Mouse (Mus musculus) spleen, adult 10 weeks (tissue): ENCODE data around the gene Zbtb48. TPM values are rescaled to one million over a fixed set of nuclear protein-coding genes. Genes with fewer than 3 reads are reported as not detected.

ENCODE experiments used
- polyA plus RNA-seq: library from polyadenylated mRNA; stranded (reverse); fragments of 350-450 nt; fragmentation: Illumina TruSeq; extraction: RNeasy Lipid Tissue Mini Kit (QIAGEN cat#74804); gene quantifications from one replicate; pipeline ENCODE4 v1.2.3, GENCODE M21; 2015; ENCODE audit warnings: low replicate concordance; ENCODE audit not compliant: insufficient read depth

Gene Zbtb48
- polyA plus RNA-seq: 9.2 TPM

DNA sequence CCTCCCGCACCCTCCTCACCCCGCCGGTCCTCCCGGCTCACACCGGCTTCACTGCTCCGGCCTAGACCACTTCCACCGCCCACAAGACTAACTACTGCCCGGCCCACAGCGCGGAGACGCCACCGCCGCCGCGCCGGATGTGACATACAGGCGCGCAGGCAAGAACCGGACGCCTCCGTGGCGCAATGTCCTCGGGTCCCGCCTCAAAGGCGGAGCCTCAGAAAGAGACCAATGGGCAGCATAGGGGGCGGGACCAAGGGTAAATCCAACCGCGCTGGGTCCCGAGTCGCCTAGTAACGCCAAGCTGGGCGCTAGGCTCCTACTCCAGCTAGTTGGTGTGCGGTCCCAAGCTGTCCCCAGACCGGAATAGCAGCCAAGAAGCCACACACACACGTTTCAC, at the start of gene Zbtb48:
Zbtb48 (minus strand) TSS at position 148 of the 400 bp plus-strand sequence.

DNA sequence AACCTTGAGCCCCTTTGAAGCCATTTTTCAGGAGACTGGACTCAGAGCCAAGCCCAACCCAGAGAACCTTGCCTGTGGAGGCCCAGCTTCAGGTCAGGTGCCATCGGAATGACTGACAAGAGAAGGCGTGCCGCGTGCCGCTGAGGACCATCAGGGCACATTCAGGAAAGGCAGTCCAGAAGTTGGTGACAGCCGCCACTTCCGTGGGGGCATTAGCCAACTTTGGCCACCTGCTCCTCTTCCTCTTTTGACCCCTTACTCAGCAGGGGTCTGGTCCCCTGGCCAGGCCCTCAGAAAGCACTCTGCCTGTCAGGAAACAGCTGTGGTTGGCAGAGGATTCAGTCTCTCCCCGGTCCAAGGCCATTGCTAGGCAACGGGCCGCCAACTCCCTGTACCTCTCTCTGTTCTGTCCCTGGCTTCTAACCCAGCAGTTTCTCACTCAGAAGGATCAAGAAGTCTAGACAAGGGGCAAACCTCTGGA, 44.7 kb upstream of the Zbtb48 start, which contains the start of gene Plekhg5:
Plekhg5 (plus strand) TSS at position 378 of the 481 bp plus-strand sequence.

GRCm38 (mm10) chr4:152038985-152039830, 11.7 kb upstream of the Zbtb48 start, which contains the start of gene Nol9:
TSS of gene Nol9 (plus strand) at chr4:152039321.

DNA sequence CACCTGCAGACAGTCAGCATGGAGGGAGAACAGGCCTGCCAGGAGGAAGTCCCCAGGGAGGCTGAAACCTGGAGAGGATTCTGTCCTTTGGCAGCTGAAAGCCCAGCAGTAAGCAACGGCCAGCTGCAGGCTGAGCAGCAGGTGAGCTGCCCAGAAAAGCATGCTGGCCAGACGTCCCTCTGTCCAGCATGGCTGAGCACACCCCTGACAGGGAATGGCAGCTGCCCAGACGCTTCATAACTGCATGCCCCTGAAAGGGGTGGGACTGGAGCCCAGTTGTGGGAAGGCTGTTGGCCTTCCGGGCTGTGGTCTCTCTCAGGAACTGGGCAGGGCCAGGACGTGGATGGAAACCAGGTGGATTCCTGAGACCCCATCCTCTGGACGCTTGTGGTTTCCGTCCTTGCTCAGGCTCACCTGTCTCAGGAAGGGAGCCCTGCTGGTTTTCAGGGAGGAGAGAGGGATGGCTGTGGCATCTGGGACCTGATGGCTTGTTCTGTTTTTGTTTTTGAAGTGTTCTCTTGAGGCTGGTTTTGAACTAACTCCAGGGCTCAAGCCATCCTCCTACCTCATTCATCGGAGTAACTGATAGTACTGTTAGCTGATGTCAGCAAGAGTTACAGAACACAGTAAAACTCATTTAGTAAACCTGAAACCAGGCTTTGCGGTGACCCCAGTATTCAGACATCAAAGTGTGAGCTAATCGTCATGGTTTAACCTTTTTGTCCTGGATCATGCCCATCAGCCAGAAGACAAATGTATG, 10.9 kb upstream of the Zbtb48 start, which contains the start of gene Tas1r1:
Tas1r1 (minus strand) TSS at position 344 of the 760 bp plus-strand sequence.

DNA sequence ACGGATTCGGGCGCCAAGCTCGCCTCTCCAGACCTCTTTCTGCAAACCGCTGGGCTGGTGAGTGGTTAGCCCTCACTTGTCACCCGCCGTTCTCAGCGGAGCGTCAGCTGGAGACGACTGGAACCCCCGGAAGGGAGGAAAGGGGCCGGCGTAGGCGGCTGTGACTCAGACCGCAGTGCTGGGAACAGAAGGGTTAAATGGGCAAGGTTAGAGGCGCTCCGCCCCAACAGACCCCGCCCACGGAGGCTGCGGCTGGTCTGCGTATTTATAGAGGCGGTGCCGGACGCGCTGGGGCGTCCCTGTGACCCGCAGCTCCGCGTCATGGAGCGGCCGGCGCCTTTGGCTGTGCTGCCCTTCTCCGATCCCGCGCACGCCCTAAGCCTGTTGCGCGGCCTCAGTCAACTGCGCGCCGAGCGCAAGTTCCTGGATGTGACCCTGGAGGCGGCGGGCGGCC, 18.8 kb downstream of the Zbtb48 start, which contains the start of gene Klhl21:
Klhl21 (plus strand) TSS at position 182 of the 454 bp plus-strand sequence.

DNA sequence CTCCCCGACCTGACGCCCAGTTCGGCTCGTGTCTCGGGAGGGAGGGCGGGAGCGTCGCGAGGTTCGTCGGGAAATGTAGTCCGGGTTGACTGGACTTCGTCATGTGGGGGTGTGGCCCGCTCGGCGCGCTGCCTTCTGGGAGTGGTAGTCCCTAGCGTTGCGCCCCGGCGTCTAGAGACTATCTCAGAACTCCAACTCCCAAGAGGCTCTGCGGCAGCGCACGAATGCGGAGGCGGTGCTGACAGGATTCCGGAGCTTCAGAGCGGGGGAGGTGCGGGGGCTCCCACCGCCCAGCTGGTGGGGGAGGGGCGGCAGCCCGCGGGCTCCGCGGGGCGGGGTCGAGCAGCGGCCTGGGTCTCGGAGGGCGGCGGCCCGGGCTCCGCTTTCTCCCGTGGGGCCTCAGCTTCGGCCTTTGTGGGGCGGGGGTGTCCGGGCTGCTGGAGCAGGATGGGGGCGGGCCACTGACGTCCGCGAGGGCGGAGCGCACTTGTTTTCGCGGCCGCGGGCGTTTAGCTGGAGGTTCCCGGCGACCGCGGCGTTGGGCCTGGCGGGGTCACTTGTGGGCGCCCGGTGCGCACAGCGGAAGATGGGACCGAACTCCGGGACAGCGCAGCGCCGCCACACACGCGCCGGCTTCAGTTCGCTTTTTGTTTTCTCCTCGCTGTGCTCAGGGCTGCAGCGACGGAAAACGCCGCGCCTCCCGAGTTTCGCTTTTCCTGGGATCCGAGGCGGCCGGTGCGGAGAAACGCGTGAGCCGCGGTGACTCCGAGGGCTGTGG, 31.1 kb downstream of the Zbtb48 start, which contains the start of gene Phf13:
Phf13 (minus strand) TSS at position 86 of the 778 bp plus-strand sequence.

DNA sequence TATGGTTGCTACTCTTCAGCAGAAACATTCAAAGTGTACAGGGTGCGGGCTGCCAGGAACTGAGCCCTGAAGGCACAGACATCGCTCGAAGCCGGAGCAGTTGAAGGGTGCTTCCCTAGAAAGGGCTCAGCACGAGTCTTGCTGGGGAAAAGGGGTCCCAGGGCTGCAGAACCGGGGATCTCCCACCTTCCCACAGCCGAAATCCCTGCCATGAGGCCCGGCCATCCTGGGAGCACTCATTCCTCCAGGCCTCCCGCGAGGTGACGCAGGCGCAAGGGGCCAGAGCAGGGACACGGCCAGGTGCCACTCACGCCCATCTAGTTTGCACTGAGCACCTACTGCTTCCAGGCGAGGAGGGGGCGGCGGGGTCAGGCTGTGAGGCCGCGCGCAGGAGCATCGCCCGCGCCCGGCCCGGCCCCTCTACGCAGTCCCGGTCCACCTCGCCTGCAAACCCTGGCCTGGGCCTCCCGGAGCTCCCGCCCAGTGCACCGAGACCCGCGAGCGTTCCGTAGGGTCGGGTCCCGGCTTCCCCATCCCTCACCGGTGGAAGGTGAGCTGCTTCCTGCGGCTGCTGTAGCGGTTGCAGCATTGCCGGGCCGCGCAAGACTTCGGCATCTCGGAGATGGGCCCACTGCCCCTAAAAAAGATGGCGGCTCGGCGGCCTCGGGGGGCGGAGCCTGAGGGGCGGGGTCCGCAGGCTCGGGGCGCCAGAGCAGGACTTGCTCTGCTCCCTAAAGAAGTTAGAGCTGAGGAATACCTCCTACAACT, 38.9 kb downstream of the Zbtb48 start, which contains the start of gene Thap3:
Thap3 (minus strand) TSS at position 656 of the 768 bp plus-strand sequence.

Other genes with a start within 250 kb of the Zbtb48 start
- 45.7 TPM for gene Camta1, start 165.8 kb downstream of the Zbtb48 start, polyA plus RNA-seq
- 55.6 TPM for gene Dnajc11, start 94.0 kb downstream of the Zbtb48 start, polyA plus RNA-seq
- gene Thap3, start 38.7 kb downstream of the Zbtb48 start, polyA plus RNA-seq: 7.9 TPM
- 6.4 TPM for gene Phf13, start 31.4 kb downstream of the Zbtb48 start, polyA plus RNA-seq
- 7.9 TPM for gene Klhl21, start 18.9 kb downstream of the Zbtb48 start, polyA plus RNA-seq
- gene Tas1r1, start 10.9 kb upstream of the Zbtb48 start, polyA plus RNA-seq: not detected
- 29.8 TPM for gene Nol9, start 11.7 kb upstream of the Zbtb48 start, polyA plus RNA-seq
- gene Plekhg5, start 44.8 kb upstream of the Zbtb48 start, polyA plus RNA-seq: 1.6 TPM
- 5.4 TPM for gene Tnfrsf25, start 88.3 kb upstream of the Zbtb48 start, polyA plus RNA-seq
- 0.79 TPM for gene Espn, start 124.7 kb upstream of the Zbtb48 start, polyA plus RNA-seq
- 0.08 TPM for gene Hes2, start 131.2 kb upstream of the Zbtb48 start, polyA plus RNA-seq
- 10.9 TPM for gene Acot7, start 150.5 kb upstream of the Zbtb48 start, polyA plus RNA-seq
- gene Gpr153, start 246.6 kb upstream of the Zbtb48 start, polyA plus RNA-seq: 2.8 TPM